Mouse (Mus musculus): Measurements from ENCODE around the gene Eif3l. TPM values are rescaled to one million over a fixed set of nuclear protein-coding genes. Genes with fewer than 3 reads are reported as not detected.
"Not testable (repeated sequence)": the region's sequence is repeated elsewhere in the genome, so short reads cannot be mapped to it uniquely, and the experiment has no call there.

Gene Eif3l
- 203 and 206 TPM in 2 replicates for polyA plus RNA-seq (2015; fragmentation: Nextera tagmentation; extraction: Ambion mirVana)

DNA sequence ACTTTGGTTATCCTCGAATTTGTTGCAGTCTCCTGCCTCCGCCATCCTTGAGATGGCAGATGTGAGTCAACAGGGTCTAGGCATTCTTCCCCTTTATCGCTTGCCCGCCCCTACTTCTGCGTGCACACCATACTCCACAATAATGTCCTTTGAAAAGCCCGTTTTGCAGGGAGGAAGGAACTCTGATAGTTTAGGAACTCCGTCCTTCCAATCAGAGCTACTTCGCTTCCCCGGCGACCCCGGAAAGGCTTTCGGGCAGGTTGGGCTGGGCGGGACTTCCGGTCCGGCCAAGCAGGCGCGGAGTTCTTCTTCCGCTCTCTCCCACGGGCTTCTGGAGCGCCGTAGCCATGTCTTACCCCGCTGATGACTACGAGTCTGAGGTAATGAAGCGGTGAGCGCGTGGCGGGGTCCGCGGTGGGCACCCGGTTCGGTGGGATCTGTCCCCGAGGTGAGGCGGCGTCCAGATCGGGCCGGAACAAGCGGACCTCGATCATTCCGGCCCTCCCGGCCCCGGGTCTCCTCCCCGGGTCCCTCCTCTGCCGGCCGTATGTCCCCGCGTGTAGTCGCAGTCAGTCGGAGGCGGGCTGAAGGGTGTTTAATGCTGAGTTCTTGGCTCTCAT is at the start of gene Eif3l:
Gene Eif3l, plus strand, starts transcription at position 267 of the 620 bp plus-strand sequence.
- WGBS, result 1% methylated on average over 44 of the region's 49 CpGs
- Histone ChIP-seq H3K27ac (peak within 1 kb of the TSS; percentile 88), H3K27me3 (no peaks in the 10 kb centered on the region), H3K4me3 (peak within 1 kb of the TSS; percentile 89), H3K9ac (peak within 1 kb of the TSS; percentile 86), H3K4me1 (peaks cover 16% of the 10 kb centered on the region), H3K36me3 (peaks cover 32% of the 10 kb centered on the region), H3K4me2 (peak within 1 kb of the TSS; percentile 82), H3K9me3 (no peaks in the 10 kb centered on the region)
- ATAC-seq (ENCODE audit: insufficient number of reproducible peaks, low FRiP score, low TSS enrichment, low read depth), result peak; percentile 81; the same call in 1 of the 2 replicates

DNA sequence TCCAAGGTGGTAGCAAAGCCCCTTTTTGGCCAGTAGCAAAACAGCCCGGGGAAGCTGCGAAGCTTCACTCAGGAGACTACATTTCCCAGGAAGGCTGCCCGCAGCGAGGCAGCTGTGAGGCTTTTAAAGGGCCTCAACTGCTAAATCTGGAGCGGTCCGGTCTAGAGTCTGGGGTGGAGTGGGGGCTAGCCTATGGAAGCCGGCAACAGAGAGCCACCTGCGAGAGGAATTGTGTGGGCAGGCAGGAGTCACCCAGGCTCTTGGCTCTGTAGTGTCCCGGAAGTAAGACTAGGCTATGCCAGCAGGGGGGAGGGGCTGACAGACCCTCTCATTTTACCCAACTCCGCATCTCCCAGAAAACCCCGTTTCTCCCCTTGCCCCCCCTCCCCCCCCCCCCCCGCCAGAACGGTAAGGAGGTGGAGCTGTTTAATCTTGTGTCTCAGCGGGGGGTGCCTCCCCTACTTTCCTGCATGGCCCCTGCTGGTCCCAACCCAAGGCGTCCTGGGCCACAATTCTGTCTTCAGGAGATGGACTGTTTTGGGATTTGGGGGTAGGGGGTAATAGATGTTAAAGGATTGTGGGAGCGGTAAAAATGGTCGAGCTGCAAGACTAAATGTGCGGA is 49.2 kb upstream of the Eif3l start:
- 15% methylated on average over 15 of the region's 18 CpGs for WGBS
- H3K9ac ChIP-seq, result 0 out of 2 replicates have a peak overlapping the region, but pooled peaks have one; percentile 14

DNA sequence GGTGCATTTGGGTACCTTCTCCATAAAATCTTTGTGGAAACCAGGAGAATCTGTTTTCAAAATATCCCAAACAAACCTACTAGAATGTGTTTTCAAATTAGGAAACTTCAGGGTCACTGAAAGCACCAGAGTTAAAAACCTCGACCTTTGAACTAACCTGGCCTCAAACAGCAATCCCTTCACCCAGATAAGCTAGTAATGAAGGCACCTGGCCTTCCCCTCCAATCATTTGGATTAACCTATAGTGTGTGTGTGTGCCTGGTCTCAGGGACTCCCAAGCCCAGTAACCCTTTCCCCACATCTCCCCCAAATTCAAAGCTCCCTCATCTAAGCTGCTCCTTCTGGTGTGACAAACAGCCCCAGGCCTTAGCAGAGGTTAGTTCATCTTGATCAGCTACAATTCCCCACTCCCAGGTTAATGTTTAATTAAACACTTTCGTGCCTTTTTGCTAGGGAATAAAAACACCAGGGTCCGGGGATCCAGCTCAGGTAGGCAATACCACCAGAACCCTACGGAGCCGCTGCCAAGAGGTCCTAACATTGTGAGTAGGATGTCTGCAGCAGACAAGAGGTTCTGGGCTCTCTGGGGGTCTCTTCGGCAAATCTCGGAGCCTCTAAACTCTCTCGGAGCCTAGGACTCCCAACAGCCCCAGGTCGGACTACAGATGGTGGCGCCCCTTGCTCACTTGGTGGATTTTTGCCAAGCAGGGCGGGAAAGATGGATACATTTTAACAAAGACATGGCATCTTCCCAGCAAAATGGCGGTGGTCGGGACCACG is 48.3 kb upstream of the Eif3l start:
- Histone ChIP-seq H3K4me1 (peaks cover 34% of the 10 kb centered on the region), H3K4me2 (peak overlapping the region; percentile 95), H3K9me3 (no peaks in the 10 kb centered on the region), H3K9ac (no peak overlapping the region; the same call in 1 of the 2 replicates), H3K4me3 (peak overlapping the region; percentile 79), H3K27me3 (no peaks in the 10 kb centered on the region), H3K27ac (peak overlapping the region; percentile 98; the same call in 1 of the 2 replicates), H3K36me3 (no peaks in the 10 kb centered on the region)
- WGBS, result 46% methylated on average over 14 of the region's 14 CpGs
- ATAC-seq (ENCODE audit: insufficient number of reproducible peaks, low FRiP score, low TSS enrichment, low read depth), result no peak

More for the DNA sequence above, 49.2 kb upstream of the Eif3l start:
- no peak for ATAC-seq (ENCODE audit: insufficient number of reproducible peaks, low FRiP score, low TSS enrichment, low read depth)
- Histone ChIP-seq H3K36me3 (no peaks in the 10 kb centered on the region), H3K27me3 (no peaks in the 10 kb centered on the region), H3K9me3 (no peaks in the 10 kb centered on the region), H3K4me1 (peaks cover 25% of the 10 kb centered on the region), H3K27ac (no peak overlapping the region), H3K4me3 (0 out of 2 replicates have a peak overlapping the region, but pooled peaks have one; percentile 4), H3K4me2 (peak overlapping the region; percentile 29; the same call in 1 of the 2 replicates)

DNA sequence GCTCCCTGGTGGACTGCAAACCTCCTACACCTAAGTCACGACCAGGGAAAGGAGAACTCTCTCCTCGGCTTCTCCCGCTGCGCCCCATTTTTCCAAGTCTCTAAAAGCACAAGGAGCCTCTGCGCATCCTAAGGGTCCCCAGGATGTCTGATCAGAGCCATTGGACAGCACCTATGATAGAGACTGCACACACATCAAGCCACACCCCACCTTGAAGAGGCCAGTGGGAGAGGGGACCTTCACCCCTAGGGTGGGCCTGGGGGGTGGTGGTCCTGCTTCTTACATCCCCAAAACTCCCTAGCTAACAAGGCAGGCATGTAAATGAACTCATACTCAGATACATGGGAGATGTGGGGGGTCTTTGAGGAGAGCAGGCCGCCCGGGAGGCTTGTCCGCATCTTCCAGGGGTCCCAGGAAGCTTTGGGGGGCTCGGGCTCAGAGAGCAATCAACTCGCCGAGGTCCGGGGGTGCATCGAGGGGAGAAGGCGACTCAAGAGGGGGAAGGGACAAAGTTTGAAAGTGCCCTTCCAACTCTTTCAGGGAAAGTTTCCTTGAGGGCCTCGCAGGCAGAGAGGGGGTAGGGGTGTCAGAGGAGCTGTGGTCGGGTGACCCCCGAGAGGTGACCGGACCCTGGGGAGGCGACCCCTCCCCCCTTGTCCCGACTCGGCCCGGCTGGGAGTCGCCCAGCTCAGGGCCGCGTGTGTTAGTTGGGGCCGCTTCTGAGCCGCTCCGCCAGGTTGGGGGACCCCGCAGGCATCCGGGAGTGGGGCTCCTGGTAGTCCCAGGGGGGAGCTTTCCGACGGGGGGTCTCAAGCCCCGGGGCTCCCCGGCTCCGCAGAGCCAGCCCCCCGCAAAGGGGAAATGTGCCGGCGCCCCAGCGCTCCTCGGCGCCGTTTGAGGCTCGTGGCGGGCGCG is 47.4 kb upstream of the Eif3l start:
- Histone ChIP-seq H3K27me3 (no peaks in the 10 kb centered on the region), H3K36me3 (no peaks in the 10 kb centered on the region), H3K9me3 (no peaks in the 10 kb centered on the region), H3K9ac (peak overlapping the region; percentile 95), H3K4me3 (peak overlapping the region; percentile 79), H3K4me2 (peak overlapping the region; percentile 95), H3K27ac (peak overlapping the region; percentile 98), H3K4me1 (peaks cover 37% of the 10 kb centered on the region)
- 6% methylated on average over 43 of the region's 46 CpGs for WGBS
- no peak for ATAC-seq (ENCODE audit: insufficient number of reproducible peaks, low FRiP score, low TSS enrichment, low read depth)

DNA sequence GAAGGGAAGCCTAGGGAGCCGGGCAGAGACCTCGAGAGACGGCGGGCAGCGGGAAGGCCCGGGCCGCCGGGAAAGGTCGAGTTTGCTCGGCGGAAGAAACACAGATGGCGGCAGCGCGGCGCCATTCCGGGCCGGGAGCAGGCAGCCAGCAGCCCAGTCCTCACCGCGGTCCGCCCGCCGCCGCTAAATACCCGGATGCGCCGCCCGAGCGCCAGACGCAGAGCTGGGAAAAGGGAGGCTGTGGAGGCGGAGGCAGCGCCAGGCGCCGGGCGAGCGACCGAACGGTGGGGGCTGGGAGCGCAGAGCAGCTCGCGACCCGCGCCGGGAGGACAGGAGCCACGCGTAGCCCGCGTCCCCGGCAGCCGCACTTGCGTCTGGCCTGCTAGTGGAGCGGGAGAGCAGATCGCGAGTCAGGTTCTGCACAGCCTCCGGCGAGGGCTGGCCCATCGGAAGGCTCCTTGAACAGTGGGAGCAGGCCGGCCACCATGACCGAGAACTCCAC is 46.7 kb upstream of the Eif3l start, which contains the start of gene H1f0:
Gene H1f0, plus strand, starts transcription at position 214 of the 502 bp plus-strand sequence.
- peak within 1 kb of the TSS; percentile 98 for H3K27ac ChIP-seq
- peak within 1 kb of the TSS; percentile 79 for H3K4me3 ChIP-seq
- 0% methylated on average over 49 of the region's 58 CpGs for WGBS
- no peaks in the 10 kb centered on the region for H3K36me3 ChIP-seq
- no peaks in the 10 kb centered on the region for H3K9me3 ChIP-seq
- H3K4me1 ChIP-seq, result peaks cover 34% of the 10 kb centered on the region
- ATAC-seq (ENCODE audit: insufficient number of reproducible peaks, low FRiP score, low TSS enrichment, low read depth), result peak; percentile 77
- no peaks in the 10 kb centered on the region for H3K27me3 ChIP-seq
- peak within 1 kb of the TSS; percentile 95 for H3K4me2 ChIP-seq
- H3K9ac ChIP-seq, result peak within 1 kb of the TSS; percentile 95

DNA sequence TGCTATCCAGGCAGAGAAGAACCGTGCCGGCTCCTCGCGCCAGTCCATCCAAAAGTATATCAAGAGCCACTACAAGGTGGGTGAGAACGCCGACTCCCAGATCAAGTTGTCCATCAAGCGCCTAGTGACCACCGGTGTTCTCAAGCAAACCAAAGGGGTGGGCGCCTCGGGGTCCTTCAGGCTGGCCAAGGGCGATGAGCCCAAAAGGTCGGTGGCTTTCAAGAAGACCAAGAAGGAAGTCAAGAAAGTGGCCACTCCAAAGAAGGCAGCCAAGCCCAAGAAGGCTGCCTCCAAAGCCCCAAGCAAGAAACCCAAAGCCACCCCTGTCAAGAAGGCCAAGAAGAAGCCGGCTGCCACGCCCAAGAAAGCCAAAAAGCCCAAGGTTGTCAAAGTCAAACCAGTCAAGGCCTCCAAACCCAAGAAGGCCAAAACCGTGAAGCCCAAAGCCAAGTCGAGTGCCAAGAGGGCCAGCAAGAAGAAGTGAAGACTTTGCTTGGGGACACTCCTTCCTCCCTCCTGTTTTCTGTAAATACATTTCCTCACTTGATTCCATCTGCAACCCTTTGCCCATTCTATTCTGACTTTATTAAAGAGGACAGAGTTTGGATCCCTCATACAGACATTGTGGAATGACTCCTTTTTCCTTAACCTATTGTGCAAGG is 46.0 kb upstream of the Eif3l start:
- H3K4me2 ChIP-seq, result peak overlapping the region; percentile 95
- no peaks in the 10 kb centered on the region for H3K9me3 ChIP-seq
- H3K4me1 ChIP-seq, result peaks cover 34% of the 10 kb centered on the region
- peak overlapping the region; percentile 79 for H3K4me3 ChIP-seq
- WGBS, result 16% methylated on average over 16 of the region's 16 CpGs
- H3K27me3 ChIP-seq, result no peaks in the 10 kb centered on the region
- no peaks in the 10 kb centered on the region for H3K36me3 ChIP-seq
- peak overlapping the region; percentile 98 for H3K27ac ChIP-seq
- ATAC-seq (ENCODE audit: insufficient number of reproducible peaks, low FRiP score, low TSS enrichment, low read depth), result no peak
- H3K9ac ChIP-seq, result peak overlapping the region; percentile 95

DNA sequence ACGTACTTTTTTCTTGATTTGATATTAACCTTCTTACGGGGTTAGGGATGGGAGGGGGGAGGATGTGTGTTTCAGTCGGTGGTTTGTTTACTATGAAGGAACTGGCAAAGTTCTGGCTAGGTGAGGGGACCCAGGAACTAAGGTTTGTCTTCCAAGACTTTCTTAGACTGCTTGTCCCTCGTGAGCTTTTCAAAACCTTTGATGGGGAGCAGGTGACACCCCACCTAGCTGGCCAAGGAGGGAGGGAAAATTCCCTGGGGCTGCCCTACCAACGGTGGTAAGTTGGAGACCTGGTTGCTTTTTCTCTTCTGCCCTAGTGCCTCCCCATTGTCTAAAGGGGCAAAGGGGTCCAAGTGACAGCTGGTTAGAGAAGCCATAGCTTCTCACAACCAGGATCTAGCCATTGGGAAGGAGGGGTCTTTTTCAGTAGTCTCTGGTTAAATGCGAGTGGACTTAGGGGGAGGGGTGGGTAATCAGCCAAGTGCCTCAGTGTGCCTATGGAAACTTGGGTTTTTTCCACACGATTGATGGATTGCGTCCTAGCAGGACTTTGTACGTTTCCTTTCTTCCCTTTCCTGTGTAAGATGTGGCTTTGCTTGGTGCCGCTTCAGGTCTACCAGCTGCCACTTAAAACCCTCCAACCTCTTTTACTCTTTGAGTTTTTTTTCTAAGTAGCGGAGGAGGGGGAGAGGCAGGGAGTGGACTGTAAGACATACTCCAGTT is 45.3 kb upstream of the Eif3l start:
- Histone ChIP-seq H3K9ac (peak overlapping the region; percentile 95), H3K4me3 (peak overlapping the region; percentile 79), H3K4me1 (peaks cover 34% of the 10 kb centered on the region), H3K27ac (peak overlapping the region; percentile 98), H3K27me3 (no peaks in the 10 kb centered on the region), H3K9me3 (no peaks in the 10 kb centered on the region), H3K4me2 (peak overlapping the region; percentile 95), H3K36me3 (no peaks in the 10 kb centered on the region)
- WGBS, result 5% methylated on average over 11 of the region's 11 CpGs
- no peak for ATAC-seq (ENCODE audit: insufficient number of reproducible peaks, low FRiP score, low TSS enrichment, low read depth)

DNA sequence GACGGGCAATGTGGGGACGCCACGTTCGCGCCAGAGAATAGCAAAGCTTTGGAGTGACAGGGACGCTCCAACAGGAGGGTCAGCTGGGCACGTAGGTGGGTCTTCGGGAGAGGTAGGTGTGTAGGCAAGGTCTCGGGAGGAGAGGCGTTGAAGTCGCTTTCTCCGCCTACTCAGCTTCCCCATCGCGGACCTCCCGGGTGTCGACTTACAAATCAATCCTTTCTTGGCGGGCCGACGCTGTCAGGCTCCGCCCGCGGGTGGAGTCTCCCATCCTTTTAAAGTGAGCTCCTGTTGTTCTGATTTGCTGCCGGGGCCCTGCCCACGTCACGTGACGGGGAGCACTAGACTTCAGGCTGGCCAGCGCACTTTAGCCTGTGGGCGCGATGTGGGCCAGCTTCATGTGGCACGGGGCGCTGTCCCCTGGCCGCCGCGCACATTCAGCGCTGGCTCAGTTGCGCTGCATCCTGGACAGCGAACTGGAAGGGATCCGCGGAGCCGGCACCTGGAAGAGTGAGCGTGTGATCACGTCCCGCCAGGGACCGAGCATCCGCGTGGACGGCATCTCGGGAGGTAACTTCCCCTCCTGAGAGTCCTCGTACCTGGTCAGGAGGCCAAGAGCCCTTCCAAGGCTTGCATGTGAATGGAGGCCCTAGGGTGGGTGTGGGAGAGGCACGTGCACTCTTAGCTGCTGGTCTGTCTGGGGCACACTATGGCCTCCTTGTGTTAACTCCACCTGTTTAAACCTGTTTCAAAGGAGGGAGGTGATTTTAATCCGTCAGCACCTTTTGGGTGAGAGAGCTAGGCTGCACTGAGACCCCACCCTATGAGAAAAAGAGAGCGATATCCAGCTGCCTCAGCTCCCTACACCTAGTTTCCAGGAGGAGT is 44.2 kb upstream of the Eif3l start:
- ATAC-seq (ENCODE audit: insufficient number of reproducible peaks, low FRiP score, low TSS enrichment, low read depth), result peak; percentile 77
- peaks cover 29% of the 10 kb centered on the region for H3K4me1 ChIP-seq
- H3K4me2 ChIP-seq, result peak overlapping the region; percentile 95

DNA sequence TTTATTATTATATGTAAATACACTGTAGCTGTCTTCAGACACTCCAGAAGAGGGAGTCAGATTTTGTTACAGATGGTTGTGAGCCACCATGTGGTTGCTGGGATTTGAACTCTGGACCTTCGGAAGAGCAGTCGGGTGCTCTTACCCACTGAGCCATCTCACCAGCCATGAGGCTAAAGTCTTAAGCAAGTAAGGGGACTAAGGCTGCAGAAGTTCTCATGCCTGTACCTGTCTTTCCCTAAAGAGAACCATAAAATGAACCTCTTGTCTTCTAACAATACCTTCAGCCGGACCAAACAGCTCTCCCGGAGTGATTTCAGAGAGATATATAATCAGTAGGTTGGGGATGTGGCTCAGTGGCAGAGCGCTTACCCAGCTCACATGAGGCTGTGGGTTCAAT is 43.1 kb upstream of the Eif3l start:
- H3K9me3 ChIP-seq; ATAC-seq (ENCODE audit: insufficient number of reproducible peaks, low FRiP score, low TSS enrichment, low read depth); H3K9ac ChIP-seq; H3K27me3 ChIP-seq; H3K27ac ChIP-seq; H3K4me2 ChIP-seq; H3K4me3 ChIP-seq: not testable (repeated sequence)
- H3K4me1 ChIP-seq, result peaks cover 19% of the 10 kb centered on the region
- peaks cover 21% of the 10 kb centered on the region for H3K36me3 ChIP-seq
- 89% methylated on average over 5 of the region's 5 CpGs for WGBS

More for the DNA sequence above, 44.2 kb upstream of the Eif3l start:
- no peaks in the 10 kb centered on the region for H3K27me3 ChIP-seq
- H3K27ac ChIP-seq, result peak overlapping the region; percentile 98
- no peaks in the 10 kb centered on the region for H3K9me3 ChIP-seq
- peak overlapping the region; percentile 79 for H3K4me3 ChIP-seq
- under 1% methylated on average over 52 of the region's 52 CpGs for WGBS
- peak overlapping the region; percentile 95 for H3K9ac ChIP-seq
- peaks cover 10% of the 10 kb centered on the region for H3K36me3 ChIP-seq

Data from limb, embryonic 15.5 days (tissue).